Mouse (Mus musculus) megakaryocyte-erythroid progenitor cell, adult 5-6 weeks (primary cell): ENCODE data around the gene Fhit. TPM values are rescaled to one million over a fixed set of nuclear protein-coding genes. Genes with fewer than 3 reads are reported as not detected.

Experiments
- ATAC-seq: replicated peaks from 2 replicates; pipeline ENCODE4 v1.8.0; 2016; ENCODE audit warnings: mild to moderate bottlenecking, inconsistent platforms; ENCODE audit not compliant: severe bottlenecking, poor library complexity, low FRiP score, low TSS enrichment
- total RNA-seq, 2 experiments: library from RNA; stranded (forward) in 1 of 2; stranded (reverse) in 1 of 2; fragments of 200-1000, 215-1000 nt in 1 of 2; fragments of >200 nt in 1 of 2; fragmentation: Nextera tagmentation in 1 of 2; gene quantifications; 2 replicates each; pipeline ENCODE4 v1.2.3; 2014 to 2017

Fhit gene
- total RNA-seq, 2 experiments from 2014 or later = 12.6 to 17.1 TPM

- no peak for ATAC-seq
These were observed 1492.1 kb downstream of the Fhit start for GRCm38 (mm10) chr14:9669766-9670165.

DNA sequence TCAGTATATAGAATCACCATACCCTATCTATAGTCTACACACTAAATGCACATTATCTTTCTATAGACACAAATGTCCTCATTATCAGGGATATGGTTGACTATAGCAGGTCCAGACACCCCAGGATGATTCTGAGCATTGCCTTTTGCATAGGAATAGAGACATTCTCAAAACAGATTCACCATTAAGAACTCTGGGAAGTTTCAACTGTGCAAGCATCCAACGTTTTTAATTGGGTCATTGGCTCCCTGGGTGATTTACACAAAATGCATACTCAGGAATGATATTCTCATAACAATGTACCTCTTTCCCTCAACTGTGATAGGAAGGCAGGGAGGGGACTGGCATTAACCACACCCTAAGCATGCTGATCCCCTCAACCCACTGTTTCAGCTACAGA lies 1503.4 kb downstream of the Fhit start:
- ATAC-seq = no peak

DNA sequence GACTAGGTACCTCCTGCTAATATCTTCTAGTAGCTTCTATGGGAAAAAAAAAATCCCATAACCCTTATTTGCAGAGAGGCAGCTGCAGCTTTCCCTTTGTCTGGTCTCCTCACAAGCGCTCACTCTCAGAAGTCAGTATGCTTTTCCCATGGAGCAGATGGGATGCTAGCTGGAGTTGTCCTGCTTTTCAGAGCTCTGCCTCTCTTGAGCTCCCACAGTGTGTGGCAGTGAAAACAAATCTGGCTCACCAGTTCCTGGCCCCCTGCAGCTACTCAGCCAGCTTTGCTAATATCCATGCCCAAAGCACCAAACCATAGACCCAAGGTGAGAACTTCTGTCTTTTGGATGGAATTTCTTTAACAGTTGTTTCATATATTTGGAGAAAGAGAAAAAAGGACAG lies 1510.4 kb downstream of the Fhit start:
- no peak for ATAC-seq

GRCm38 (mm10) chr14:9648416-9648815 lies 1513.4 kb downstream of the Fhit start:
- ATAC-seq = no peak

GRCm38 (mm10) chr14:9646233-9646632 lies 1515.6 kb downstream of the Fhit start:
- no peak for ATAC-seq

GRCm38 (mm10) chr14:9644216-9645166 lies 1517.3 kb downstream of the Fhit start:
- ATAC-seq = no peak

- ATAC-seq = no peak
These were observed 1518.1 kb downstream of the Fhit start for GRCm38 (mm10) chr14:9643700-9644099.

GRCm38 (mm10) chr14:9642628-9643027 lies 1519.2 kb downstream of the Fhit start:
- ATAC-seq = no peak

- ATAC-seq = no peak
These were observed 1519.8 kb downstream of the Fhit start for GRCm38 (mm10) chr14:9642068-9642467.

DNA sequence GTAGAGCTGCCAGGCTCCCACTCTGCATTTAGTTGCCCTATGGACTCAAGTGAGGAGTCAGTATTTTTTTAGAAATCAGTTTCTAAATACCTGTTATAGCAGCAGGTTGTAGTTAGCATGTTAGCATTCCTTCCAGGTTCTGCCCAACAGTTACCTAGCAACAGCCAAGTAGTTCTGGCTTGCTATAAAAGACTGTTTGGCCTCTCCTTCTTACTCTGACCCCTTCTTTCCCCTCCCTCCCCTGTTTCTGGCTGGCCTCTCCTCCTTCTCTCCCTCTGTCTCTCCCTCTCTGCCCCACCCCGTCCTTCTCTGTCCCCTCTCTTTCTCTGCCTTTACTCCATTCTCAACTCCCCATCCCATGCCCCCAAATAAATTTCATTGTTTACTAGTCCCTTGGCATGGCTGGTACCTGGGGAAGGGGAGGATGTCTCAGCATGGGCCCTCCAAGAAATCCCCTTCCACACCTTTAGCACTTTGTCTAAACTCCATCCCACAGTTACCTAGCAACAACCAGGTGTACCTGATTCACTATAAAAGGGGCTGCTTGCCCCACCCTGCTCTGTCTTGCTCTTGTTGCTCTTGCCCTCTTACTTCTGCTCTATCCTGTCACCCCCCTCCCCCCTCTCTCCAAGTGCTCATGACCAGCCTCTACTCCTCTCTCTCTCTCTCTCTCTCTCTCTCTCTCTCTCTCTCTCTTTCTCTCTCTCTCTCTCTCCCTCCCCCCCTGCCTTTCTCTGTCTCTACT lies 1527.4 kb downstream of the Fhit start:
- no peak for ATAC-seq

DNA sequence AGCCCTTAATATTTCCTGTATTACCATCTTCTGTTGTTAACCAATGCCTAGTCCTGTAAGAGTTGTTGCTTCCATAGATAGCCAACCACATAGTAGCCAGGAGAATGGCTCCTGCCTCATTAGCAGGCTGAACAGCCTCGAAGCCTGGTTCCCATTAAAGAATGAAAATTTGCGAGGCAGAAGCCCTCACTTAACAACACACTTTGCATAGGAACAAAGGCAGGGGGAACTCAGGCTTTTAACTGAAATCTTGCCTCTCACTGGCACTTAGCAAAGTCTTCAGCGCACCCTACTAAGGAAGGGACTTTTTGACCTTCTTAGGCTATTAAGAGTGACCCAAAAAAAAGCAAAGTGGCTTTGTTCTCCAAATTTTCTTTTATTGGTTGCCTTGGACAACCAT lies 1529.3 kb downstream of the Fhit start:
- no peak for ATAC-seq

- ATAC-seq = no peak
These were observed 1538.4 kb downstream of the Fhit start for GRCm38 (mm10) chr14:9623219-9624043.

GRCm38 (mm10) chr14:9620902-9621540 lies 1540.8 kb downstream of the Fhit start:
- no peak for ATAC-seq

- ATAC-seq = no peak
These were observed 1542.0 kb downstream of the Fhit start for GRCm38 (mm10) chr14:9619840-9620239.

DNA sequence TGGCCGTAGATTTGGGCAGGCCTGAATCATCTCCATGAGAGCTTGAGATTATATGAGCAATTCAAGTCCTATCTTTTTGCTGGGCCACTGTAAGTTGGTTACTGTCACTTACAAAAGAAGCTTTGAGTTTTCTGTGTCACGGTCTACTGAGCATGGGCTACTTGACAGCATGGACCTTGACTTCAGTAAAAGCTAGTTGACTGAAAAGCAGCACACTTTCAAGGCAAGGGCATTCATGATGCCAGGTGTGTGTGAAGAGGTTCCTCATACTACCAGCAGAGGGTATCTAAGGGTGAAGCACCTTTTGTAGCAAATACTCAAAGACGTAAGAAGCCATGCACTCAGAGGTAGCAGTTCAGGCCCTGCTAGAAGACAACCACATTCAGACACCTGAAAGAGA lies 1548.7 kb downstream of the Fhit start:
- ATAC-seq = no peak

- ATAC-seq = no peak
These were observed 1552.7 kb downstream of the Fhit start for GRCm38 (mm10) chr14:9609120-9609519.

- no peak for ATAC-seq
These were observed 1555.1 kb downstream of the Fhit start for GRCm38 (mm10) chr14:9606584-9607377.

DNA sequence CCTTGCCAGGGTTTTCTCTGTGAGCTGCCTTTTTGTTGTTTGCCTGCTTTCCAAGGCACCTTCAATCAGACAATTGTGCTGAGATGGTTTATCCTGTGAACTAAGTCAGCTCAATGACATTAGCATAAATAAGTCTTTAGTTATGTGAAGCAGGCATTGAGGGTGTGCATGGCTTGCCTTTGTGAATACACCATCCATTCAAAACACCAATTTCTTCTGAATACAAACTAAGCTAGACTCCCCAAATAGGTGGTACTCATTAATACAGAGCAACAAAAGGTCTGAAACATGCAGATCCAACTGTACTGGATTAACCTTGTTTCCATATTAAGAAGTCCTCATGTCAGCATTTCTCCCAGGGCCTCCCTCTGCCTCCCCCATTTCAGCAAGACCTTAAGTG lies 1561.6 kb downstream of the Fhit start:
- ATAC-seq = no peak
